Mouse (Mus musculus) bone marrow macrophage, adult 2 months (primary cell): ENCODE data around the gene Npm3.

Experiments used
- CTCF ChIP-seq: IDR thresholded peaks from 2 replicates; pipeline ENCODE4 v1.5.1; 2012; ENCODE audit warnings: low read depth, mild to moderate bottlenecking, low read length, moderate library complexity
- POLR2A ChIP-seq: IDR thresholded peaks from 2 replicates; pipeline ENCODE4 v1.6.1; 2012; ENCODE audit warnings: mild to moderate bottlenecking, low read depth, low read length, borderline replicate concordance

DNA sequence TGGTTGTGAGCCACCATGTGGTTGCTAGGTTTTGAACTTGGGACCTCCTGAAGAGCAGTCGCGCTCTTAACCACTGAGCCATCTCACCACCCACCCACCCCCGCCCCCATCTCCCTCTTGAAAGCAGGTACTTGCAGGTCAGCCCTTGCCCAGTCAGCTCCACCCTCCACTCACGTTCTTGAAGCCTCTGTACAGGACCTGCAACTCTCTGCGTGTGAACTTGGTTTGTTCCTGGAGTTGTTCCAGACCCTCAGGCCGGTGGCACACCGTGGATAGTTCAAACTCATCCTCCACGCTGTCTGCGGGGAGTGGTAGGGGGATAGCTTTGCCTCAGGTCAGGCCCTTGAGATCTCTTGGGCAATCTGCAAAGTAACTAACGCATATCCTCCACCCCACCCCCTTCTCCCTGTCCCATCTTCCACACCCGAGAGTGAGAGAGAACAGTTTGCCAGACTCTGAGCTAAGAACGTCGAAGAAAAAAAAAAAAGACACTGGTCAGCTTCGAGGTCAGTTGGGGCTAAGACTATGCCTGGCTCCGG is 46.1 kb upstream of the Npm3 start:
- TF ChIP-seq POLR2A: no peak
- no peak for TF ChIP-seq CTCF
